Mouse (Mus musculus) lung, postnatal 14 days (tissue): ENCODE results near the gene Ccdc170.
"Not testable (repeated sequence)": the region's sequence is repeated elsewhere in the genome, so short reads cannot be mapped to it uniquely, and the experiment has no call there.

ENCODE experiments used
- DNase-seq: peaks from one replicate; pipeline ENCODE4 v3.0.0; 2021

The Ccdc170 gene

DNA sequence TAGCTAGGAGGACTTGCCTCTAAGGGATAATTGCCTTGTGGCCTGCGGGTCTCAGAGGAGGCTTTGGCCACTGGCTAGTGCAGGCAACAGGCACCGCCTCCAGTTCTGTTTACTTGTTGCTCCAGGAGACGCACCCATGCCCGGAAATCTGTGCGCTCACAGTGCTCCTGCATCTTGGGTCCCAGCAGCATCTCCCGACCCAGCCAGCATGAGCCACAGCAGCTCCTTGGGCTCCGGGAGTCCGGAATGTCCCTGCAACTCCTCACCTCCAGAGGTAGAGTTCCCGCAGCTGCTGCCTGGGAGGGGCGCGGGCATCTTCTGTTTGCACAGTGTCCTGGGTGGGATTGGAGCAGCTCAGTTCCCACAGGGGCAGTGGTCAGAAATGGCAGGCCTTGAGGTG lies at the start of gene Ccdc170:
Gene Ccdc170 (plus strand): TSS at position 148 of the 400 bp plus-strand sequence.
- DNase-seq: no peak

DNA sequence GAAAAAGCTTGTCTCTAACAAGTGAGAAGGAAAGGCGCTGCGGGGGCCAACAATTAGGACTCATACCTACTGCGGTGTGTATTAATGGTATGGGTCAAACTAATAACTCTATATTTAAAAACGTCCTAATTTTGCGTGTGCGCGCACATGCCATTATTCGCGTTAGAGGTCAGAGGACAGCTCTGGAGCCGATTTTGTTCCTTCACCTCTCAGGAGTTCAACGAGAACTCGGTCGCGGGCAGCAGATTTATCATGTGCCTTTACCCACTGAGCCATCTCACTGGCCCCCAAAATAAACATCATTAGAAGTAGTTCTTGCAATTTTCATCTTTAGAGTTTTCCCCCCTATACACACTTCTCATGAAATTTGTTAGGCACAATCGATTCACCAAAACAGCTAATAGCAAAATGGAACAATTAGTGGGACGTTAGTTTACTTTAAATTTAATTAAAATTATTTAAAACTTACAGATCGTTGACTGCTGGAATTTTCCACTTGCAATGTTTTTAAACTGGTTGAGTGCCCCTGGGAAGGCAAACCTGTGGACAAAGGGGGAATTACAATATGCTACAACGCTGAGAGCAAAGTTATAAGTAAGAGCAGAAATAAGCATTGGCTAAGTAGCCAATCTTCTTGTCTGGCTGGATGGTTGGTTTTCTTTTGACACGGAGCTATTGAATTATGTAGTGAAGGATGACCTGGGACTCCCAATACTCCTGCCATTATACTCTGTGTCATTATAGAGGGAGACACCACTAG lies 49.1 kb upstream of the Ccdc170 start:
- no peak for DNase-seq

DNA sequence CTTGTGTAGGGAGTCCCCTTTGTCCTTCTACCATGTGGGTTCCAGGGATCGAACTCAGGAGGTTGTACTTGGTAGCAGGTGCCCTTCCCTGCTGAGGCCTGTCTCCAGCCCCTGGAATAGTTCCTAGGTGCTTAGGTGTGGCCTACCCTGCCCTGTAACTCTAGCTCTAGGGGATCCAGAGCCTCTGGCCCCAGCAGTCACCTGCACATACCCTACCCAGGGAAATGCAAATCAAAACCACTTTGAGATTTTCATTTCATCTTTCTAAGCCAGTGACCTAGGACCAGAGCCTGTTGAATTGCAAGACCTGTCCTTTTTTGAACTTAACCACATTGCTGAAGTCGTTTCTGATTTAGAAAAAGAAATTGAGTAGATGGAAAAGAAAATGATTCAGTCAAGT lies 48.4 kb upstream of the Ccdc170 start:
- not testable (repeated sequence) for DNase-seq

DNA sequence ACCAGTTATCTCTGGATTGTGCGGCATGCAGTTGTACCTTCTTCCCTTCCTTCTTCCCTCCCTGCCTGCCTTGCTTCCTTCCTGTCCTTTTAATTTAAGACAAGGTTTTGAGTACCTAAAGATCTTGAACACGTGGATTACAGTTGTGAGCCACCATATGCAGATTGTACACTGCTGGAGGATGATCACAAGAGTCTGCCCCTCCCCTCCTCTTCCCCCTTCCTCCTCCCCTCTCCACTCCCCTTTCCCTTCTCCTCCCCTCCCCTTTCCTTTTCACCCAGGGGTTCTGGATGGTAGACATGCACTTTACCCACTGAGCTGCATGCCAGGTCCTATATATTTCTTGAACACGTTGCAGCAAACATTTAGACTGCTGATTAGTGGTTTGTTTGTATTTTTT lies 46.9 kb upstream of the Ccdc170 start:
- DNase-seq: no peak

DNA sequence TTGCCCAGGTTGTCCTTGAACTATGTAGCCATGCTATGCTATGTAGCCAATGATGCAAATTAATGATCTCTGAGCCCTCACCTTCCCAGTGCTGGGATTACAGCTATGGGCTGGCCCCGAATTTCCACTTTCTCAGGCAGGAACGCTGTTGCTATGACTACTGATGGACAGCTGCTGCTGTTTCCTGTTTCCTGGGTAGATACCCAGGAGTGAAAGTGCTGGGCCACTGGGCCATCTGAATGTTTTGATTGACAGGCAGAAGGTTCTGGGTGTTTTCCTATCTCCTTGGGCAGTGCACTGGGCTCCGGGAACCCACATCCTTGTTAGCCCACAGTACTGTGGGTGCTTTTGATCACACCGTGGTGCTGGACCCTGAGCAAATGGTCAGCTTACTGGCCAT lies 25.9 kb upstream of the Ccdc170 start:
- no peak for DNase-seq

DNA sequence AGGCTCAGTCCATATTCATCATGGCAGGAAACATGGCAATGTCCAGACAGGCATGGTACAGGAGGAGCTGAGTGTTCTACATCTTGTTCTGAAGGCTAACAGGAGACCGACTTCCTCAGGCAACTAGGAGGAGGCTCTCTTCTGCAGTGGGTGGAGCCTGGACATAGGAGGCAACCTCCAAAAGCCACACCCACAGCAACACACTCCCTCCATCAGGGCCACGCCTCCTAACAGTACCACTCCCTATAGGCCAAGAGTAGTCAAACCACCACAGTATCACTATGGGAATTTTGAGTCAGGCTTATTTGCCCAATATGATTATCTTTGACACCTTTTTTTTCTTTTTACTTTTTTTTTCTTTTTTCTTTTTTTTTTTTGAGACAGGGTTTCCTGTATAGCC lies 22.1 kb upstream of the Ccdc170 start:
- DNase-seq: no peak

DNA sequence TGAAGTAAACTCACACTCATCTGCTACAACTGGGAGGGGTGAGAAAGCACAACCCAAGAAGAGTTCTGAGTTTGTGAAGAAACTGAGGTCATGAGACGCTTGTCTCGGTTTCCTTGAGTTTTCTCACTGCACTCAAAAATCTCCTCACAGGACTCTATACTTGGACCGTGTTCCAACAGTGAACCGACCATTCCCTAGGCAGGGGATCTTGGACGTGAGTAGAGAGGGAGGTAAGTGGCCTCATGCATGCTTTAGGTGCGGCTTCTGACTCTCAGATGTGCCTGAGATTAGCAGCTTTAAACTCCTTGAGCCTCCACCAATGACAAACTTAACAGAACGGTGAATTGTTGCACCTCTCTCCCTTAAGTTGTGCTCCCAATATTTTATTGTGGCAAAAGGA lies 16.5 kb upstream of the Ccdc170 start:
- DNase-seq: no peak

DNA sequence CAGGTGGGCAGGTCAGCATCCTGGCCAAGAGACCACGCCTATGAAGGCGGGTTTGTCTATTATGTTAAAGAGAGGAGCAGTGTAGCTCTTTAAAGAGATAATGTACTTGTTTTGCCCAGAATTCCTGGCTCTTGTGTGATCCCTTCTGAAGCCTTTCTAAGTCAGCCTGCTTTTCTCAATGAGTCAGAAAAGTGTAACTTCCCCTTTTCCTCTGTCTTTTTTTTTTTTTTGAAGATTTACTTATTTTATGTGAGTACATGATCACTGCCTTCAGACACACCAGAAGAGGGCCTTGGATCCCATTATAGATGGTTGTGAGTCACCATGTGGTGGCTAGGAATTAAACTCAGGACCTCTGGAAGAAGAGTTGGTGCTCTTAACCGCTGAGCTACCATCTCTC lies 12.9 kb upstream of the Ccdc170 start:
- DNase-seq: no peak

DNA sequence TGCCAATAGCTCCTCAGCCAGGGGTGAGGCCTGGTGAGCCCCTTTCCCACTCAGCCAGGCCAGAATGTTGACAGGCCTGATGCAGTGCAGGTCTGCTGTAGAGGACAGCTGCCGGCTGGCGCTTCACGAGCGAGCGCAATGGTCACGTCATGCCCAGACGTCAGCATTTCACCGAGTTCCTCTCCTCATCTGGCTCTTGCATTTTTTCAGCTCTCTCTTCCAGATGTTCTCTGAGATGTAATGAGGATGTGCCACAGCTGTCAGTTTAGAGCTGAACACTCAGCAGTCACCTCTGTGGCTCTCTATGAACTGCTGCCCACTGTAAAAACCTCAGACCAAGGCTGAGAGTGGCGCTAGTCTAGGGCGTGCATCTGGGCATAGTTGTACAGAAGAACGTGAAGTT lies 8.7 kb upstream of the Ccdc170 start:
- peak; percentile 34 for DNase-seq

DNA sequence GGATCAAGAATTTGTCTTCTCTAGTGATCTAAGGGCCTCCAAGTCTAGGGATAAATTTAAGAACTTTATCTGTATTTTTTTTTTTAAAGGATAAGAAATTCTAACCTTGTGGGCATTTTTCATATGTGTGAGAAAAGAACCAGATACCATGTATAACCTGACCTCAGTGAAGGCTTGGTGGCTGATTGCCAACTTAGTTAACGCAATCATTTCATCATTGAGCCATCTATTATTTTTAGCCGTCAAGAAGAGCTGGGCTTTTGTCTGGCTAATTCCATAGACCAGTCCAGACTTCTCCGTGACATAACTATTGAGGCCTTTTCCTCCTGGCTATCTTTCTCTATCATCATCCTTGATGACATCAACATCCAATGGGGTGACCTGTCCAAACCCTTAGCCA lies 6.9 kb upstream of the Ccdc170 start:
- DNase-seq: no peak

DNA sequence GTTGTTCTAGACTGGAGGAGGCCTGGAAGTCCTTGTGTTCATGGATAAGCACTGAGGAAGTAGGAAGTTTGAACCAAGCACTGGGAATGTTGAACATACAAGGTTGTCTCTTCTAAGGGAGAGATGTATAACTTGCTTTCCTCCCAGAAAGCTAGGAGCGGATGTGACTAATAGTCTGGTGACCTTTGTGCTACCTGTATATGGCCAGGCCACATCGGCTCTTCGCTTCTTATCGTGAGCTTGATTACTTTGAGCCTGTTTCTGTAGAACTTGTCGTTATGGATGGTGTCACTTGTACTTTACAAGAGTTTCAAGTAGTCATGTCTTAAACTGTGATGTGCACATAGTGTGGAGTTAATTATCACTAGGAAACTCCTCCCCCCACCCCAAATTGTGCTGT lies 5.7 kb upstream of the Ccdc170 start:
- no peak for DNase-seq

DNA sequence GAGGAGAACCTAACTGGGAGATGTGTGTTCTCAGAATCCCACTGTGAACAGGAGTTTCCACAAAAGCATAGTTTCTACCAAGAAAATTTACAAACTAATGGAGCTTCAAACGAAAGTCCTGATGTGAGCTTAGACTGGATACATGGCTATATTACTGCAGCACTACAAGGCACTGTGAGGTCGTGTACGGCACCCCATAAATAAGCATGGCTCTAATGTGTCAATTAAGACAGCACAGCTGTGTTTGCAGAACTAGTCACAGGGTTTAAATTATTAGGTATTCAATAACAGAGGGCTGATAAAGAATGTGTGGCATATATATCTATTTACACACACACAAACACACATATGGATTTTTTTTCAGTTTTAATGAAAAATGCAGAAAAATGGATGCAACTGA lies 1.4 kb upstream of the Ccdc170 start:
- no peak for DNase-seq

DNA sequence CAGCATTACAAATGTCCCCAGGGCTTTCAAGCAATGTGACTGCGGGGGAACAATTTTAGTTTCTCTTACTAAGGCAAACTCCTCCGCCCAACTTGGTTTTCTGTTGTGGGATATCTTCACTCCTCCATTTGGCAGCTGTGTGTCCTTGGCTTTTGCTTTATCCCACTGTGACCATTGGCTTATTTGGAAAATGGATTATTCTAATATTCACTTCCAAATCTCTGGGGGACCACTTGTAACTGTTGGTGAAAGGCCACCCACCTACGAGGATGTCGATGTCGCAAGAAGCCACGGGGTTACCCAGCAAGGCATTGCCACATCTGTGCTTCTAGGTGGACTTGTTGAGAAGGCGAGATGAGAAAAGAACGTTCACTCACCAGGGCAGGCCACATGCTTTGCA lies 607 bp upstream of the Ccdc170 start:
- DNase-seq: no peak

DNA sequence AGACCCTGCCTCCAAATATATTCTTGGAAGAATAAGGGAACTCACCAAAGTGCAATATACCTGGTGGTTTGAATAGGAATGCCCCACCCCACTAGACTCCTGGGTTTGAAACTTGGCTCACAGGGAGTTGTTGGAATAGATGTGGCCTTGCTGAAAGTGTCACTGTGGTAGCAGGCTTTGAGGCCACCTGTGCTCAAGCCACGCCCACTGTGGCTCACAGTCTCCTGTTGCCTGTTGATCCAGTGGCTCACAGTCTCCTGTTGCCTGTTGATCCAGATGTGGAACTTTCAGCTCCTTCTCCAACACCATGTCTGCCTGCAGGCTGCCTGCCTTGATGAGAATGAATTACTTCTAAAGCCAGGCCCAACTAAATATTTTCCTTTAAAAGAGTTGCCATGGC lies 1.5 kb downstream of the Ccdc170 start:
- DNase-seq: no peak

DNA sequence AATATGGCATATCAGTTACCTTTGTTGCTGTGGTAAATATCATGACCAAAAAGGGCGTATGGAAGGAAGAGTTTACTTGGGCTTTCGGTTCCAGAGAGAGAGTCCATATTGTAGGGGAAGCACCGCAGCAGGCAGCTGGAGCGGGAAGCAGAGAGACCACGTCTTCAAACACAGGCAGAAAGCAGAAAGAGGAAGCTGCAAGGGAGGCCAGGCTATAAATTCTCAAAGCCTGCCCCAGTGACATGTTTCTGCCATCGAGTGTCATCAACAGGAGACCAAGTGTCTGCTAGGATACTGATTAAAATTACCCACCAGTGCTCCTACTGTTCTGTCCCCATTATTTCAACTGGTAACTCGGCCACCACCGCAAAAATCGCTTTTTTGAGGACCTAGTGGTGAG lies 2.7 kb downstream of the Ccdc170 start:
- no peak for DNase-seq

DNA sequence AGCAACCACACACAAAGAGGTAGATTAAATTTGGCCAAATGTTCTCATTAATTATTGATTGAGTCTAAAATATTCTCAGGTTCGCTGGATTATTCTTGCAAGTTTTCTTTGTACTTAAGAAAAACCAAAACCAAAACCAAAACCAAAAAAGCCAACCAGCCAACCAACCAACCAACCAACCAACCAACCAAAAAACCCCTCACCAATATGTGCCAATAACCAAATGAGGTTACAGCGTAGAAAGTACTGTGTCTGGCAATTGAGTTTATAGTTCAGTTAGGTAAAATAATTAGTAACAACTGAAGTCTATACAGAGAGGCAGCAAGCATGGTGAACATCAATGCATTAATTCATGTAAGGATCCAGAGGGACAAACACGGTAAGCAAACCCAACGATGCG lies 7.6 kb downstream of the Ccdc170 start:
- no peak for DNase-seq

DNA sequence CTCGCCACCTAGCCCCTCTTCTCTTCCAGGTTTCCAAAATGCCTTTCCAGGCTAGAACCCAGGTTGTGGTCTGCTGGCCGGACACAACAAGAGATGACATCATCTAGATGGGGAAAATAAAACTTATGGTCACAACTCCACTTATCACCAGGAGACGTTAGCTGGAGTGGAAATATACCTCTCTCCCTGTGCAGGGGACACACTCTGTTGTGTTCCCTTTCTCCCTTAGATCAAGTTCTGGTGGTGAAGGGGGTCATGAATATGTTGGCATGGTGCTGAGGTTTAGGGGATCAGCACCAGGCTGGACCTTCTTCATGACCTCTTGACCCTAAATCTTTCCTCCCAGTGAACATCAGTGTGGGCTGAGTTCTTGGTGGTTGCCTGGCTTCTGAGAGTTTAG lies 9.0 kb downstream of the Ccdc170 start:
- DNase-seq: no peak

DNA sequence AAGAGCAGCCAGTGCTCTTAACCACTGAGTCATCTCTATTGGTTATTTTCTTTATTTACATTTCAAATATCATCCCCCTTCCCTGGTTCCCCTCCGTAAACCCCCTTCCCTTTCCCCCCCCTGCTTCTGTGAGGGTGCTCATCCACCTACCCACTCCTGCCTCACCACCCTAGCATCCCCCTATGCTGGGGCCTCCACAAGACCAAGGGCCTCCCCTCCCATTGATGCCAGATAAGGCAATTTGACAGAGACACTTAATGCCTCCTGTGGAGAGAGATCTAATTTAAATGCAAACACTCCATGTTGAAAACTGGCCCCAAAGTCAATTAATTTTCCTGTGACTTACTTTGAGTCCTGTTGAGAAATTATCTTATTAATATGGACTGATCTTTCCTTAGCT lies 9.7 kb downstream of the Ccdc170 start:
- no peak for DNase-seq

DNA sequence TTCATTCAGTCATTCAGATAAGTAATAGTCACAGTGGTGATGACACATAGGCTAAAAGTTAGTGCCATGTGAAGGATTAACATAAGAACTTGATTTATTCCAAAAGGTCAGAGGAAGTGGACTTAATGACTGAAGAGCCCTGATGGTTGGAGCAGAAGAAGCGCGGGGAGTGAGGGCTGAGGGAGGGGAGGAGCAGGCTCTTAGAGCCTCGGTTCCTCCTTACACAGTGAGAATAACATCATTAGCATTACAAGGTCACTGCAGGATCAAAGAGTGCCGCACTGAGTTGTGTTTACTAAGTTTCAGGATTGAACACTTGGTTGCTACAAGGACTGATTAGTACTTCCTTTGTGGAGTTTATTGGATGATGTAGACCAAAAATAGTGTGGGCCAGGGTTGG lies 10.6 kb downstream of the Ccdc170 start:
- DNase-seq: no peak

DNA sequence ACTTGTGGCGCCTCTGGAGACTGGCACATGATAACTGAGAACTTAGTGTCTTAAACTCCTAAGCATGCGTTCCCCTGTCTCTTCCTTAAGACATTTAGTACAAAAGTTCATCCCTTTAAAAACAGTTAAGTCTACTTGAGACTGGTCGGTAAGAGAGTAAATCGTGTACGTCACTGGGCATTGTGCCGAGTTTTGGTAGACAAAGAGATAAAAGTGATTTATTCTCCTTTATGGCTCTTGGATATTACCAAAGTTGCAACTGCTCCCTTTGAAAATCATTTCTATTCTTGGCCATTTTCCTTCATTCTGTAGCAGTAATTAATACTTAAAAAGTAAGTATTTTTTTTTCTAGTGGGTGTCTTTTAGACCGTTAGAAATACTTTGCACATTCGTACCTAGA lies 20.9 kb downstream of the Ccdc170 start:
- DNase-seq: no peak

DNA sequence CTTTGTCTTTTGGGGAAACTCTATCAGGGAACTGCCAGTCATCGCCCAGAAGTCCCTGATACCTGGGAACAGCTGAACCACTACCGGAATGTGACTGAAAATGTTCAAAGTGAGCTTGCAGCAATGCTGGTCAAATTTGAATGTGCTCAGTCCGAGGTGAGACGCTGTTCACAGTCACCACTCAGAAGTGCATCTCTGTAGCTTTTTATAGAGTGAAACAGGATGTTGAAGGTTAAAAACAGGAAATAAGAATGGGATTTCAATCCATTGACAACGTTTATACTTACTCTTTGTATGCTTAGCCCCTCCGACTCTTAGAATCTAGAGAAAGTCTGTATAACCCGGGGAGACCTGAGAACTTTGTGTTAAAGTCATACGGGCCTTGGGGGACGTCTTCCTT lies 30.4 kb downstream of the Ccdc170 start:
- DNase-seq: no peak

DNA sequence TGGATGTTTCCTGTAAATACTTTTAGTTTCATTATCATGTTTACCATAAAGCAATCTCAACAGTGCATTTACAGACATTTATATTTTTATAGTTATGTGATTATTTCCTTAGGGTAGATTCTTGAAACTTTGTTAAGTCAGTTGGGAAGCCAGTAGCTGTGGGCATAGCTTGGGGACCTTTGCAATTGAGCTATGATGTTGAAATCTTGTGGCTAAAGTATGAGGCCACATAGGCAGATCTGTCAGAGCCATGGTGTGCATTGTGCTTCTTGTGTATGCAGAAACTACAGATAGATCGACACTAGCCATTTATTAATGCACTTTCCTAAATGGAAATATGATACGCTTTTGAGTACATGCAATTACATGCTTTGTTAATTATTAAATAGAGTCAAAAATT lies 35.3 kb downstream of the Ccdc170 start:
- no peak for DNase-seq

DNA sequence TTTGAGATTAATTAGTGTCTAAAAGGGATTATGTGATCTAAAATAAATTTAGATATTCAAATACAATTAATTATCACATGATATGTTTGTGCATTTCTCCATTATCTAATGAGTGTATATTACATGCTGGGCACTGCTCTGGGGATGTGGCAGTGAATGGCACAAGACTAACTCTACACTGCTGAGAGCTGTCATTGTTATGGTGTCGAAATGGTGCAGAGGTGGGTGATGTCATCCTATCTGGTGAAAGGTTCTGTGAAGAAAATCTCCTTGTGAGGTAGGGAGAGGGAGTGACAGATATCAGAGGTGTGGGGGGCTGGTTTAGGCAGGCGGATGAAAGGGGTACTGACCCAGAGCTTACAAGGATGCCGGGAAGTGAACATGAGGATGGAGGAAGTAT lies 37.3 kb downstream of the Ccdc170 start:
- no peak for DNase-seq

DNA sequence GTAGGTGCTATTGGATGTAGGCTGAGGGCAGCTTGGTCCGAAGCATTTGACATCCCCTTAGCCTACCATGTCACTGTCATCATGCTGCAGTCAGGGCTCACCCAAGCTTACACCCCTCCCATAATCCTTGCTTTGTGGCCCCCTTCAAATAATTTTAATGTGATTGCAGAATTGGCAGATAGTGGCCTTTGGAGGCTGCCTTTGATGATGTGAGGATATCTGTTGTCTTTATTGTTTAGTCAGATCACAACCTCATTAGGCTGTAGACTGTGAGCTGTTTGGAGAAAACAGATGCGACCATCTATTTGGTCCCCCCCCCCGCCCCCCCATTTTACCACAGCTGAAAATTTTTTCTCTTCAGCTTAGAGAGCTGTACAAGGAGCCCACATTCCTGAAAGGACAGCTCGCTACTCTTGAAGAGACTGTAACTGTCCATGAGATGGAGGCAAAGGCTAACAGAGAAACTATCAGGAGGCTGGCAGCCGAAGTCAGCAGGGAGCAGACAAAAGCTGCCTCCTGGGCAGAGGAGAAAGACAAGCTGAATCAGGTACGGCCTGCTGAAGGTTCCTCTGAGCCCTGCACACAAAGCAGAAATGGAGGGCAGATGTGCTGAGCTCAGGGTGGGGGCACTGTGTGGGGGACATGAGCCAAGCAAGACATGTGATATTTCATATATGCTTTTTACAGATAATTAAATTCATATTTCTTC lies 38.2 kb downstream of the Ccdc170 start:
- no peak for DNase-seq

DNA sequence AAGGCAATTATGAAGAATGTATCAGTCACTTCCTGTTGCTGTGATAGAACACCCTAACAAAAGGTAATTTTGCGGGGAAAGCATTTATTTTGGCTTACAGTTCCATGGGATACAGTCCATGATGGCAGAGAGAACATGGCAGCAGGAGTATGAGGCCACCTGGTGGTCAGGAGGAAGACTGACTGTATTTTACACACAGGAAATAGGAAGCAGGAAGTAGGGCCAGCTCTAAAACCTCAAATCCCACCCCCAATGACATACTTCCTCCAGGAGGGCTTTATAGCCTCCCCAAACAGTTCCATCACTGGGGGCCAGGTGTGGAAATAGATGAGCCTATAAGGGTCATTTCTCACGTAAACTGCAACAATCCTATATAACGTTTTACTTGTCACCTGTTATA lies 39.8 kb downstream of the Ccdc170 start:
- no peak for DNase-seq
